In the genomic region with DNA sequence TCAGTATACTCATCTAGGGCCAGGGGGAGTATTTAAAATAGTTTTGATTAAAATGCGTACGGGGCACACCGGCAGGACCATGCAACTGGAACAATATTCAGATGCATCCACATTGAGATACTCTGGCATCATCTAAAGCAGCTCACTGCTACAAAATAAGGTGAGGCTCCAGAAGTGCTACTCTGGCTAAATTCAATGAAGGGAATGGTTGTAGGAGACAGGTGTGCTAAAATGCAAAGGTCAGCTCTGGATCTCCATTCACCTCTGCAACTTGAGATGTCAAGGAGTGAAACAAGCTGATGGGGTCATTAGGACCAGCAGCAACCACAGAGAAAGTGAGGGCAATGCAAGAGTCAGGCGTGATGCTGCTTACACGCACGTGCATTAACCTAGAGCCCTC, we compare ENCODE assay signal across 24 mouse cellular contexts. TPM values are rescaled to one million over a fixed set of nuclear protein-coding genes. Genes with fewer than 3 reads are reported as not detected.
A peak's percentile ranks its signal among the peaks of the same experiment; 100 is the strongest.
DNase-seq lines count a peak whose midpoint lies in the region; ATAC-seq and TF ChIP-seq lines count a peak whose summit lies in the region.
"Had no signal": no experiment of that assay in that cellular context is flagged by ENCODE, and none has a peak within 500 bp of the region (broad histone marks: within the 10 kb centered on the region; RNA-seq: fewer than 3 reads in every experiment).

No protein-coding gene starts in this region.

- H3K27ac ChIP-seq in forebrain, embryonic 12.5 days: no peak overlapping the region
- no peak overlapping the region for H3K27ac ChIP-seq in forebrain, embryonic 11.5 days (ENCODE audit: low read depth, low read length)
- no peak overlapping the region for H3K27ac ChIP-seq in limb, embryonic 12.5 days
- no peak overlapping the region for H3K27ac ChIP-seq in limb, embryonic 10.5 days
- H3K27ac ChIP-seq in forebrain, postnatal 0 days (ENCODE audit: low read depth, low read length): no peak overlapping the region
- H3K27ac ChIP-seq: liver, embryonic 14.5 days; stomach, embryonic 15.5 days had no signal

- no peaks in the 10 kb centered on the region for H3K27me3 ChIP-seq in forebrain, embryonic 12.5 days
- no peaks in the 10 kb centered on the region for H3K27me3 ChIP-seq in forebrain, embryonic 11.5 days (ENCODE audit: control insufficient read depth, insufficient read depth, low read length)
- no peaks in the 10 kb centered on the region for H3K27me3 ChIP-seq in limb, embryonic 12.5 days
- H3K27me3 ChIP-seq in limb, embryonic 10.5 days (ENCODE audit: low read depth, poor library complexity, severe bottlenecking): no peaks in the 10 kb centered on the region
- H3K27me3 ChIP-seq in forebrain, postnatal 0 days (ENCODE audit: insufficient read depth, low read length): no peaks in the 10 kb centered on the region
- no peaks in the 10 kb centered on the region for H3K27me3 ChIP-seq in myocyte (ENCODE audit: control insufficient read depth, insufficient read depth, insufficient read length)
- H3K27me3 ChIP-seq: heart, embryonic 12.5 days; stomach, embryonic 15.5 days had no signal

- no peak overlapping the region for H3ac ChIP-seq in myocyte (ENCODE audit: control insufficient read depth, insufficient read length)

- no peaks in the 10 kb centered on the region for H3K9me3 ChIP-seq in forebrain, embryonic 12.5 days
- no peaks in the 10 kb centered on the region for H3K9me3 ChIP-seq in forebrain, embryonic 11.5 days (ENCODE audit: control insufficient read depth, low read length)
- no peaks in the 10 kb centered on the region for H3K9me3 ChIP-seq in limb, embryonic 12.5 days
- H3K9me3 ChIP-seq in limb, embryonic 10.5 days (replicated peaks): no peaks in the 10 kb centered on the region
- H3K9me3 ChIP-seq in forebrain, postnatal 0 days (ENCODE audit: low read length): no peaks in the 10 kb centered on the region
- H3K9me3 ChIP-seq: G1E; heart, embryonic 12.5 days; stomach, embryonic 15.5 days had no signal

- H3K4me2 ChIP-seq in forebrain, embryonic 12.5 days: peak overlapping the region; percentile 86
- no peak overlapping the region for H3K4me2 ChIP-seq in forebrain, embryonic 11.5 days (ENCODE audit: low read depth, low read length, severe bottlenecking)
- peak overlapping the region; percentile 67 for H3K4me2 ChIP-seq in limb, embryonic 12.5 days
- H3K4me2 ChIP-seq in forebrain, postnatal 0 days (ENCODE audit: low read depth): peak overlapping the region; percentile 19; the same call in 1 of the 2 replicates
- no peak overlapping the region for H3K4me2 ChIP-seq in myocyte (ENCODE audit: low read depth)
- H3K4me2 ChIP-seq: heart, embryonic 12.5 days had no signal

- H3K36me3 ChIP-seq in forebrain, embryonic 12.5 days (replicated peaks): peaks cover 51% of the 10 kb centered on the region
- H3K36me3 ChIP-seq in forebrain, embryonic 11.5 days (ENCODE audit: control insufficient read depth, insufficient read depth, low read length): peaks cover 13% of the 10 kb centered on the region; the same call in 1 of the 2 replicates
- H3K36me3 ChIP-seq in limb, embryonic 12.5 days: peaks cover 59% of the 10 kb centered on the region
- peaks cover 65% of the 10 kb centered on the region for H3K36me3 ChIP-seq in limb, embryonic 10.5 days
- H3K36me3 ChIP-seq in forebrain, postnatal 0 days (ENCODE audit: insufficient read depth): peaks cover 46% of the 10 kb centered on the region
- peaks cover 44% of the 10 kb centered on the region for H3K36me3 ChIP-seq in myocyte (ENCODE audit: control insufficient read depth, insufficient read depth)

- H3K9ac ChIP-seq in forebrain, embryonic 12.5 days: no peak overlapping the region
- no peak overlapping the region for H3K9ac ChIP-seq in forebrain, embryonic 11.5 days (ENCODE audit: low read length)
- H3K9ac ChIP-seq in limb, embryonic 12.5 days (replicated peaks): no peak overlapping the region
- no peak overlapping the region for H3K9ac ChIP-seq in forebrain, postnatal 0 days
- H3K9ac ChIP-seq: heart, embryonic 12.5 days; liver, embryonic 14.5 days; stomach, embryonic 15.5 days had no signal

- H3K4me1 ChIP-seq in forebrain, embryonic 12.5 days: peaks cover 25% of the 10 kb centered on the region
- H3K4me1 ChIP-seq in forebrain, embryonic 11.5 days (replicated peaks; ENCODE audit: control insufficient read depth, insufficient read depth, low read length): peaks cover 3% of the 10 kb centered on the region; the same call in 1 of the 2 replicates
- peaks cover 26% of the 10 kb centered on the region for H3K4me1 ChIP-seq in limb, embryonic 12.5 days (replicated peaks)
- peaks cover 29% of the 10 kb centered on the region for H3K4me1 ChIP-seq in limb, embryonic 10.5 days
- peaks cover 12% of the 10 kb centered on the region; the same call in 1 of the 2 replicates for H3K4me1 ChIP-seq in forebrain, postnatal 0 days (ENCODE audit: insufficient read depth)

- DNase-seq in forebrain, embryonic 11.5 days (ENCODE audit: low spot score): no peak
- DNase-seq in limb, embryonic 10.5 days (ENCODE audit: low spot score): no peak
- DNase-seq in forebrain, postnatal 0 days: no peak
- DNase-seq in spleen, postnatal 4 days (ENCODE audit: low spot score in 2 of 2): no peak
- no peak for DNase-seq in heart, adult 8-10 months (ENCODE audit: low spot score)
- DNase-seq: cerebellum, adult 9-10 months; gastrocnemius, postnatal 14 days; heart, postnatal 36 days; layer of hippocampus, postnatal 36 days; spleen, adult 18-20 months had no signal

- no peak overlapping the region for H3K4me3 ChIP-seq in forebrain, embryonic 12.5 days (replicated peaks)
- no peak overlapping the region for H3K4me3 ChIP-seq in forebrain, embryonic 11.5 days (ENCODE audit: low read depth, low read length)
- H3K4me3 ChIP-seq in limb, embryonic 12.5 days (replicated peaks): no peak overlapping the region
- H3K4me3 ChIP-seq in limb, embryonic 10.5 days: no peak overlapping the region
- H3K4me3 ChIP-seq in forebrain, postnatal 0 days (ENCODE audit: low read depth, low read length): no peak overlapping the region
- no peak overlapping the region for H3K4me3 ChIP-seq in myocyte
- H3K4me3 ChIP-seq: heart, embryonic 12.5 days; stomach, embryonic 15.5 days had no signal

- TF ChIP-seq CTCF in forebrain, postnatal 0 days (IDR thresholded peaks at IDR 0.05; ENCODE audit: low read depth): no peak

- peak; percentile 14 for TF ChIP-seq POLR2A in myocyte (IDR thresholded peaks at IDR 0.05; ENCODE audit: insufficient read length, low read depth)

- no peak for ATAC-seq in forebrain, embryonic 12.5 days (ENCODE audit: low FRiP score)
- no peak for ATAC-seq in forebrain, embryonic 11.5 days (replicated peaks; ENCODE audit: low FRiP score)
- ATAC-seq in limb, embryonic 12.5 days (ENCODE audit: insufficient number of reproducible peaks, insufficient read depth, low FRiP score, low TSS enrichment, low read depth): no peak
- ATAC-seq in forebrain, postnatal 0 days: no peak
- ATAC-seq: CD4-positive, CD25-positive, alpha-beta regulatory T cell, adult 4 months; intestine, postnatal 0 days; lung, postnatal 0 days had no signal

- WGBS in forebrain, embryonic 12.5 days: 95% methylated on average over 6 of the region's 6 CpGs
- 96% methylated on average over 6 of the region's 6 CpGs for WGBS in forebrain, embryonic 11.5 days
- 77% methylated on average over 6 of the region's 6 CpGs for WGBS in limb, embryonic 12.5 days
- 82% methylated on average over 6 of the region's 6 CpGs for WGBS in limb, embryonic 10.5 days
- WGBS in forebrain, postnatal 0 days: 91% methylated on average over 6 of the region's 6 CpGs

- H3K79me2 ChIP-seq in myocyte (ENCODE audit: control insufficient read depth, insufficient read depth): peaks cover 33% of the 10 kb centered on the region

TF ChIP-seq in myocyte, 11 proteins besides CTCF, POLR2A, EP300 and RAD21:
- TF ChIP-seq MAX (IDR thresholded peaks at IDR 0.05; ENCODE audit: low read depth): no peak
- TF ChIP-seq POLR2AphosphoS2 (IDR thresholded peaks at IDR 0.05; ENCODE audit: insufficient read length, low read depth): peak; percentile 77
- no peak for TF ChIP-seq USF1 (IDR thresholded peaks at IDR 0.05; ENCODE audit: low read depth)

RNA-seq across cellular contexts. Expression of gene Ahsa2, which starts 2.6 kb away (rescaled TPM):
- 170 and 171 TPM in 2 replicates for polyA plus RNA-seq in forebrain, embryonic 12.5 days (2016; fragmentation: Nextera tagmentation; extraction: Ambion mirVana)
- polyA plus RNA-seq in forebrain, embryonic 11.5 days (2014; fragmentation: Nextera tagmentation; extraction: Ambion mirVana): 165 and 173 TPM in 2 replicates
- 119 and 123 TPM in 2 replicates for polyA plus RNA-seq in limb, embryonic 12.5 days (2016; fragmentation: Nextera tagmentation; extraction: Ambion mirVana)
- polyA plus RNA-seq in limb, embryonic 10.5 days (2016; fragmentation: Nextera tagmentation; extraction: Ambion mirVana): 127 and 134 TPM in 2 replicates
- total RNA-seq in forebrain, postnatal 0 days (2014; rRNA removed): 40.3 and 57.4 TPM in 2 replicates
- polyA plus RNA-seq in forebrain, postnatal 0 days (2015; fragmentation: Nextera tagmentation; extraction: Ambion mirVana): 55.3 and 56.8 TPM in 2 replicates
- polyA plus RNA-seq in myocyte (2012; fragmentation: generic; extraction: Trizol): 31.1 TPM
- 10 to 100 TPM; 46.4 to 56.1 (median 53.7) TPM for total RNA-seq in heart, adult 8-10 months (2022)

RNA-seq across cellular contexts. Expression of gene 1700093K21Rik, which starts 25.7 kb away (rescaled TPM):
- not detected in 2 replicates for polyA plus RNA-seq in forebrain, embryonic 12.5 days (2016; fragmentation: Nextera tagmentation; extraction: Ambion mirVana)
- polyA plus RNA-seq in forebrain, embryonic 11.5 days (2014; fragmentation: Nextera tagmentation; extraction: Ambion mirVana): not detected in 2 replicates
- polyA plus RNA-seq in limb, embryonic 12.5 days (2016; fragmentation: Nextera tagmentation; extraction: Ambion mirVana): not detected in 2 replicates
- not detected in 2 replicates for polyA plus RNA-seq in limb, embryonic 10.5 days (2016; fragmentation: Nextera tagmentation; extraction: Ambion mirVana)
- total RNA-seq in forebrain, postnatal 0 days (2014; rRNA removed): 0.38 TPM in 1 of 2 replicates, not detected in the other
- polyA plus RNA-seq in forebrain, postnatal 0 days (2015; fragmentation: Nextera tagmentation; extraction: Ambion mirVana): 0.20 and 0.27 TPM in 2 replicates
- polyA plus RNA-seq in myocyte (2012; fragmentation: generic; extraction: Trizol): 0.22 TPM
- total RNA-seq in heart, adult 8-10 months (2022): not detected
- total RNA-seq: adrenal gland, postnatal 4 days; G1E; gastrocnemius, postnatal 14 days; heart, postnatal 36 days; layer of hippocampus, postnatal 36 days; left cerebral cortex, postnatal 25 days had no signal
- polyA plus RNA-seq: CD4-positive, CD25-positive, alpha-beta regulatory T cell, adult 4 months; G1E; heart, embryonic 12.5 days; intestine, postnatal 0 days; kidney, embryonic 16.5 days; stomach, embryonic 15.5 days; thymus, postnatal 0 days had no signal

Comparison
In these comparisons a context has a peak if more than half of its experiments do, and no peak if none do; other contexts are left out.
1. H3K4me2 ChIP-seq: peak in forebrain, embryonic 12.5 days (single experiment), limb, embryonic 12.5 days (single experiment) and forebrain, postnatal 0 days (single experiment); none in forebrain, embryonic 11.5 days (single experiment) and myocyte (single experiment).